ENCODE assay signal across 24 mouse cellular contexts in the genomic region with DNA sequence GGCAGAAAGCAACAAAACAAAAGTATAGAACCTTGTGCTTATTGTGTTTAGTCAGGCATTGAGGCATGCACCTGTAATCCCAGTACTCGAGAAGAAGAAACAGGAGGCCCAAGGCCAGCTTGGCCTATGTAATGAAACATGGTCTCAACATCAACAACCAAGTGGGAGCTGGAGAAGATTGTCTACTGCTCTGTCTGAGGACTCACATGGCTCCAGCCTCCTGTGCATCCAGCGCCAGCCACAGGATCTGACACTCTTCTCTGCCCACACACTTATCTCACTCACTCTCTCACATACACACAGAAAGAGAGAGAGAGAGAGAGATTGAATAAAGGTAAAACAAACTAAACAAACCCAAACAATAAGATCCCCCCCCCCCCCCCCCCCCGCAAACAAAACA.
"Had no signal": no experiment of that assay in that cellular context is flagged by ENCODE, and none has a peak within 500 bp of the region (broad histone marks: within the 10 kb centered on the region; RNA-seq: fewer than 3 reads in every experiment).

No protein-coding gene starts in this region.

- H3K27ac ChIP-seq: gastrocnemius, adult 2 months; heart, embryonic 10.5 days; hindbrain, embryonic 13.5 days; hindbrain, embryonic 15.5 days; hindbrain, postnatal 0 days; kidney, embryonic 15.5 days; kidney, postnatal 0 days; limb, embryonic 13.5 days; limb, embryonic 15.5 days; liver, embryonic 12.5 days had no signal

- H3K9ac ChIP-seq: heart, embryonic 12.5 days; hindbrain, embryonic 13.5 days; hindbrain, embryonic 15.5 days; kidney, embryonic 15.5 days; limb, embryonic 13.5 days; limb, embryonic 15.5 days; liver, embryonic 12.5 days had no signal

- H3K36me3 ChIP-seq: heart, embryonic 10.5 days; heart, embryonic 12.5 days; hindbrain, embryonic 13.5 days; hindbrain, embryonic 15.5 days; kidney, embryonic 15.5 days; limb, embryonic 13.5 days; limb, embryonic 15.5 days; liver, embryonic 12.5 days had no signal

- H3K4me3 ChIP-seq: gastrocnemius, adult 2 months; heart, embryonic 10.5 days; heart, embryonic 12.5 days; hindbrain, embryonic 13.5 days; hindbrain, embryonic 15.5 days; kidney, embryonic 15.5 days; limb, embryonic 13.5 days; limb, embryonic 15.5 days; liver, embryonic 12.5 days had no signal

- ATAC-seq: hindbrain, postnatal 0 days; intestine, embryonic 16.5 days; liver, embryonic 12.5 days had no signal

- H3K4me2 ChIP-seq: heart, embryonic 12.5 days; hindbrain, embryonic 13.5 days; hindbrain, embryonic 15.5 days; kidney, embryonic 15.5 days; limb, embryonic 13.5 days; limb, embryonic 15.5 days; liver, embryonic 12.5 days had no signal

- H3K27me3 ChIP-seq: heart, embryonic 12.5 days; hindbrain, embryonic 13.5 days; hindbrain, embryonic 15.5 days; kidney, embryonic 15.5 days; limb, embryonic 13.5 days; limb, embryonic 15.5 days; liver, embryonic 12.5 days had no signal

- H3K9me3 ChIP-seq: heart, embryonic 10.5 days; heart, embryonic 12.5 days; hindbrain, embryonic 13.5 days; hindbrain, embryonic 15.5 days; kidney, embryonic 15.5 days; limb, embryonic 13.5 days; limb, embryonic 15.5 days; liver, embryonic 12.5 days had no signal

- DNase-seq: gastrocnemius, adult 2 months; gastrocnemius, postnatal 14 days; gastrocnemius, postnatal 36 days; heart, adult 18-20 months; heart, postnatal 10 days; kidney, adult 11 months; kidney, adult 2 months; kidney, adult 9 months; kidney, postnatal 14 days; kidney, postnatal 36 days; layer of hippocampus, adult 9-11 months; layer of hippocampus, postnatal 36 days; left cerebral cortex, postnatal 4 days had no signal
